11 mouse cellular contexts compared by ENCODE assay signal in the genomic region with DNA sequence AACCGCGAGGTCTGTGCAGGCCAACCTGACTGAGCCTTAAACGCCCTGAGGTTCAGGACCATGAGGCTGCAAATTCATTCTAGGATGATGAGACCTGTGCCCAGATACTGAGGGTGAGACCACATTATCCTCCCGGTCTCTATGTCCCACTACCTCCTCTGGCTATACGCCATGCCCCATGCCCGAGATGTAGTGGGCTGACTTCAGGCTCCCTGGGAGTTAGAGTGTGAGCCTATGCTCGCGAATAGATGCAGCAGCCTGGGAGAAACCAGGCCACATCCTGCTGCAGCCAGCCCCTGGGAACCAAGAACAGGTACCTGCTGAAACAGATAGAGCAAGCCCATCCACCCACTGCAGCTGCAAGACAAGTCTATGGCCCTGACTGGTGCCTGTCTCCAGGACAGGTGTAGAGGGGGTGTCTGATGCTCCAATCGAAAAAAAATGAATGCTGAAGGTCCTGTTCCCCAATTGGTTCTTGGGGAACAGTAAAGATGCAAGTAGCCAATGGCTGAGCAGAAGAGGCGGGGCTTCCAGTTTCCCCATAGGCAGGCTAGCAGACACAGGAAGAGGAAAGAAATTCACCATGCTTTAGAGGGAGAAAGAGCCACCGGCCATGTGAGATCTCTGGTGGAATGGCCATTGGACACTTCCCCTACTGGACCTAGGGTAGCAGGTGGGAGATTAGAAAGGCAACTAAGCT.
A peak's percentile ranks its signal among the peaks of the same experiment; 100 is the strongest.
DNase-seq lines count a peak whose midpoint lies in the region; ATAC-seq and TF ChIP-seq lines count a peak whose summit lies in the region.
"Had no signal": no experiment of that assay in that cellular context is flagged by ENCODE, and none has a peak within 500 bp of the region (broad histone marks: within the 10 kb centered on the region; RNA-seq: fewer than 3 reads in every experiment).

No protein-coding gene starts in this region.

- no peak for TF ChIP-seq CTCF in stomach, postnatal 0 days (IDR thresholded peaks at IDR 0.05; ENCODE audit: low read depth)

- peak; percentile 60 for ATAC-seq in forebrain, embryonic 11.5 days (replicated peaks; ENCODE audit: low FRiP score)
- peak; percentile 55 for ATAC-seq in liver, embryonic 13.5 days (ENCODE audit: low read depth)
- ATAC-seq in stomach, postnatal 0 days (ENCODE audit: low FRiP score, low TSS enrichment) = 0 out of 2 replicates have a peak, but pooled peaks have one; percentile 11
- no peak for ATAC-seq in cerebellum, adult (ENCODE audit: insufficient number of reproducible peaks, low FRiP score, low TSS enrichment)

- 0 out of 2 replicates have a peak, but pooled peaks cover 2% of the 10 kb centered on the region for H3K4me1 ChIP-seq in forebrain, embryonic 11.5 days (replicated peaks; ENCODE audit: control insufficient read depth, insufficient read depth, low read length)
- 0 out of 2 replicates have a peak, but pooled peaks cover 3% of the 10 kb centered on the region for H3K4me1 ChIP-seq in liver, embryonic 13.5 days (replicated peaks)
- no peaks in the 10 kb centered on the region for H3K4me1 ChIP-seq in stomach, postnatal 0 days (replicated peaks; ENCODE audit: control insufficient read depth, insufficient read depth)

- WGBS in forebrain, embryonic 11.5 days = 52% methylated on average over 11 of the region's 11 CpGs
- WGBS in liver, embryonic 13.5 days (ENCODE audit: insufficient replicate concordance) = 51% methylated on average over 11 of the region's 11 CpGs
- 44% methylated on average over 11 of the region's 11 CpGs for WGBS in stomach, postnatal 0 days

- no peak overlapping the region for H3K4me3 ChIP-seq in forebrain, embryonic 11.5 days (ENCODE audit: low read depth, low read length)
- H3K4me3 ChIP-seq in liver, embryonic 13.5 days (replicated peaks) = no peak overlapping the region
- H3K4me3 ChIP-seq in stomach, postnatal 0 days (ENCODE audit: low read depth, low read length) = no peak overlapping the region

- TF ChIP-seq EP300 in stomach, postnatal 0 days (optimal IDR thresholded peaks at IDR 0.05) = no peak

- H3K9ac ChIP-seq in forebrain, embryonic 11.5 days (ENCODE audit: low read length) = no peak overlapping the region
- H3K9ac ChIP-seq in liver, embryonic 13.5 days = no peak overlapping the region
- H3K9ac ChIP-seq in stomach, postnatal 0 days (ENCODE audit: low read length) = no peak overlapping the region

- 0 out of 2 replicates have a peak, but pooled peaks cover 2% of the 10 kb centered on the region for H3K27me3 ChIP-seq in forebrain, embryonic 11.5 days (ENCODE audit: control insufficient read depth, insufficient read depth, low read length)
- H3K27me3 ChIP-seq in liver, embryonic 13.5 days = peaks cover 8% of the 10 kb centered on the region
- no peaks in the 10 kb centered on the region for H3K27me3 ChIP-seq in stomach, postnatal 0 days (ENCODE audit: control insufficient read depth, insufficient read depth, low read length)

- DNase-seq in thymus, postnatal 4 days = peak; percentile 49
- DNase-seq in thymus, postnatal 25 days = no peak
- no peak for DNase-seq in forebrain, embryonic 11.5 days (ENCODE audit: low spot score)
- DNase-seq in liver, embryonic 13.5 days = no peak
- DNase-seq in stomach, postnatal 0 days (ENCODE audit: low spot score) = no peak
- no peak for DNase-seq in adrenal gland, postnatal 25 days
- no peak for DNase-seq in gastrocnemius, postnatal 10 days
- DNase-seq: adrenal gland, adult 8-10 months; kidney, postnatal 4 days; lung, postnatal 10 days had no signal

- H3K36me3 ChIP-seq in forebrain, embryonic 11.5 days (ENCODE audit: control insufficient read depth, insufficient read depth, low read length) = no peaks in the 10 kb centered on the region
- peaks cover 11% of the 10 kb centered on the region; the same call in 1 of the 2 replicates for H3K36me3 ChIP-seq in liver, embryonic 13.5 days
- H3K36me3 ChIP-seq in stomach, postnatal 0 days (ENCODE audit: control insufficient read depth, insufficient read depth, low read length) = no peaks in the 10 kb centered on the region

- H3K4me2 ChIP-seq in forebrain, embryonic 11.5 days (ENCODE audit: low read depth, low read length, severe bottlenecking) = peak overlapping the region; percentile 18; the same call in 1 of the 2 replicates
- no peak overlapping the region for H3K4me2 ChIP-seq in liver, embryonic 13.5 days
- H3K4me2 ChIP-seq in stomach, postnatal 0 days (replicated peaks; ENCODE audit: low read depth) = no peak overlapping the region

- no peaks in the 10 kb centered on the region; the same call in 1 of the 2 replicates for H3K9me3 ChIP-seq in forebrain, embryonic 11.5 days (ENCODE audit: control insufficient read depth, low read length)
- 0 out of 2 replicates have a peak, but pooled peaks cover 3% of the 10 kb centered on the region for H3K9me3 ChIP-seq in liver, embryonic 13.5 days (replicated peaks)
- no peaks in the 10 kb centered on the region for H3K9me3 ChIP-seq in stomach, postnatal 0 days (ENCODE audit: control insufficient read depth, low read length)

- no peak overlapping the region for H3K27ac ChIP-seq in forebrain, embryonic 11.5 days (ENCODE audit: low read depth, low read length)
- H3K27ac ChIP-seq in liver, embryonic 13.5 days = no peak overlapping the region
- no peak overlapping the region for H3K27ac ChIP-seq in stomach, postnatal 0 days (replicated peaks)
